Mouse (Mus musculus): Measurements from ENCODE around the gene Syne3. TPM values are rescaled to one million over a fixed set of nuclear protein-coding genes. Genes with fewer than 3 reads are reported as not detected.
A peak's percentile ranks its signal among the peaks of the same experiment; 100 is the strongest.

The Syne3 gene
- polyA plus RNA-seq (2014; fragmentation: Nextera tagmentation; extraction: Ambion mirVana), result 0.20 and 0.31 TPM in 2 replicates

DNA sequence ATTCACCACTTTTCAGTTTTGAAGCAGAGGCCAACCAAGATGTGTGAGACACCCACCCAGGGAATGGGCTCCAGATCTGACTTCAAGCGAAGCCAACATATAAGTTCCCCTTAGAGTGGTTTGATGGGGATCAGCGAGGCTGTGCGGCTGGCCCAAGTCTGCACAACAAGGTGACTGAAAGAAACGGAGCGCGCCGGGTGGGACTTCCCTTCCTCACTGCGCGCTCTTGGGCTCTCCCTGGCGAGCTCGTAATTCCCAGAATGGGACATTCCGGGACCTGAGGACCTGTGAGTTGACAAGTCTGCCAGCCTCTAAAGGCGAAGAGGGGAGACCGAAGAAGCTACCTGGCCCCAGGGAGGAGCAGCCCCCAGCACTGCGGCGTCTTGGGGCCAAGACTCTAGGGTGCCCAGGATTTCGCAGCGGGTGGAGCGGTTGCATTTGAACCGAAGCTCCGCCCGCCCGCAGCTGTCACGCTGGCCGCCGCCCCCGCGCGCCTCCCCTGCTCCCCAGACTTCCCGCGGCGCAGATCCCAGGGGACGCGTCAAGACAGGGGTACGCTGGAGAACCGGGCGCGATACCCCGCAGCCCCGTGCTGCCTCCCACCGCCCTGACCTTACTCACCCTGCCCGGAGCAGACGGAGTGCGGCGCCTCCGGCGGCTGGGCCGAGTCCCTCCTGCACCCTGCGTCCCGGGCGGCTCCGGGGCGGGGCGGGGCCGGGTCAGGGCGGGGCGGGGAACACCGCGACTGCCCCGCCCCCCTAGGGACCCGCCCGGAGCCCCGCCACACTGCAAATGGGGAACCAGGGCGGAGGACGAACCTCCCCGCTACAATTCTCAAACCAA, at the start of gene Syne3:
Gene Syne3 (minus strand): TSS at position 440 of the 843 bp plus-strand sequence.
- Histone ChIP-seq H3K9me3 (ENCODE audit: control insufficient read depth, low read length) (no peaks in the 10 kb centered on the region), H3K4me3 (ENCODE audit: low read depth, low read length) (peak within 1 kb of the TSS; percentile 62), H3K27me3 (ENCODE audit: control insufficient read depth, insufficient read depth, low read length) (peaks cover 20% of the 10 kb centered on the region), H3K36me3 (ENCODE audit: control insufficient read depth, insufficient read depth, low read length) (no peaks in the 10 kb centered on the region), H3K4me1 (ENCODE audit: control insufficient read depth, insufficient read depth, low read length) (peaks cover 17% of the 10 kb centered on the region), H3K9ac (ENCODE audit: low read length) (peak within 1 kb of the TSS; percentile 22), H3K27ac (replicated peaks; ENCODE audit: low read depth, low read length) (no peak within 1 kb of the TSS), H3K4me2 (ENCODE audit: low read depth, severe bottlenecking) (peak within 1 kb of the TSS; percentile 100)
- under 1% methylated on average over 62 of the region's 66 CpGs for WGBS
- peak; percentile 54 for ATAC-seq (ENCODE audit: insufficient number of reproducible peaks, low FRiP score, low TSS enrichment, low read depth)
- peak; percentile 59 for DNase-seq (ENCODE audit: low spot score)

DNA sequence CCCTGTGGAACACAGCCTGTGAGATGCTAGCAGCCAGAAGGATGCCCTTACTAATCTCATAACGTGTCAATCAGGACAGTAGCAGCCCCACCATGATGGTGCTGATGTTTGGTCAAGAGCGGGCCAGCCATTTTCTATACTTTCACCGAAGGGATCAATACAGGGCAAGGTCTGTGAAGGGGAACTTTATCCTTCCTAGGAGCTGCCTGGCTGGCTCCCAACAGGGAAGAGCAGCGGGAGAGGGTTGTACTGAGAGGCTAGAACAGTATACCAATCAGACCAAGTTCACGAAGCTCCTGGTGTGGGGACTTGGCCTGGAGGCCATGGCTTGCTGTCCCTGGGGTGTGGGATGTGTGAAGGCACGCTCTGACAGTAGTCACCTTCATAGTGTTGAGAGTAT, 45.7 kb upstream of the Syne3 start:
- 92% methylated on average over 6 of the region's 6 CpGs for WGBS

DNA sequence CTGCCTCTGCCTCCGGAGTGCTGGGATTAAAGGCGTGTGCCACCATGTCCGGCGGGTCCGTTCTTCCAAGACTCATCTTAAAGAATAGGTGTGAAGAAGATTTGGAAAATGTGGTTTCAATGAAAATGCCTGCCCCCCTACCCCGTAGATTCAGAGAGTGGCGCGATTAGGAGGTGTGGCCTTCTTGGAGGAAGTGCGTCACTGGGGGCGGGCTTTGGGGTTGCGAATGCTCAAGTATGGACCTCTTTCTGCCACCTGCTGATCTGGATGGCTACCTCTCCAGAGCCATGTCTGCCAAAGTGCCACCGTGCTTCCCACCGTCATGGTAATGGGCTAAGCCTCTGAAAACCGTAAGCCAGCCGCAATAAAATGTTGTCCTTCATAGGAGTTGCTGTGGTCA, 44.4 kb upstream of the Syne3 start:
- 91% methylated on average over 15 of the region's 15 CpGs for WGBS
- Histone ChIP-seq H3K27me3 (ENCODE audit: control insufficient read depth, insufficient read depth, low read length) (no peaks in the 10 kb centered on the region), H3K36me3 (ENCODE audit: control insufficient read depth, insufficient read depth, low read length) (no peaks in the 10 kb centered on the region), H3K4me2 (ENCODE audit: low read depth, severe bottlenecking) (no peak overlapping the region), H3K4me3 (ENCODE audit: low read depth, low read length) (no peak overlapping the region), H3K9me3 (ENCODE audit: control insufficient read depth, low read length) (no peaks in the 10 kb centered on the region), H3K27ac (replicated peaks; ENCODE audit: low read depth, low read length) (no peak overlapping the region), H3K4me1 (ENCODE audit: control insufficient read depth, insufficient read depth, low read length) (no peaks in the 10 kb centered on the region), H3K9ac (ENCODE audit: low read length) (no peak overlapping the region)
- DNase-seq (ENCODE audit: low spot score) (no peak), ATAC-seq (ENCODE audit: insufficient number of reproducible peaks, low FRiP score, low TSS enrichment, low read depth) (no peak)

More for the DNA sequence above, 45.7 kb upstream of the Syne3 start:
- no peaks in the 10 kb centered on the region for H3K27me3 ChIP-seq (ENCODE audit: control insufficient read depth, insufficient read depth, low read length)
- H3K4me1 ChIP-seq (ENCODE audit: control insufficient read depth, insufficient read depth, low read length), result no peaks in the 10 kb centered on the region
- no peak overlapping the region for H3K9ac ChIP-seq (ENCODE audit: low read length)
- no peaks in the 10 kb centered on the region for H3K36me3 ChIP-seq (ENCODE audit: control insufficient read depth, insufficient read depth, low read length)
- no peaks in the 10 kb centered on the region for H3K9me3 ChIP-seq (ENCODE audit: control insufficient read depth, low read length)
- H3K4me3 ChIP-seq (ENCODE audit: low read depth, low read length), result no peak overlapping the region
- no peak overlapping the region for H3K27ac ChIP-seq (replicated peaks; ENCODE audit: low read depth, low read length)
- ATAC-seq (ENCODE audit: insufficient number of reproducible peaks, low FRiP score, low TSS enrichment, low read depth), result no peak
- DNase-seq (ENCODE audit: low spot score), result no peak
- no peak overlapping the region for H3K4me2 ChIP-seq (ENCODE audit: low read depth, severe bottlenecking)

DNA sequence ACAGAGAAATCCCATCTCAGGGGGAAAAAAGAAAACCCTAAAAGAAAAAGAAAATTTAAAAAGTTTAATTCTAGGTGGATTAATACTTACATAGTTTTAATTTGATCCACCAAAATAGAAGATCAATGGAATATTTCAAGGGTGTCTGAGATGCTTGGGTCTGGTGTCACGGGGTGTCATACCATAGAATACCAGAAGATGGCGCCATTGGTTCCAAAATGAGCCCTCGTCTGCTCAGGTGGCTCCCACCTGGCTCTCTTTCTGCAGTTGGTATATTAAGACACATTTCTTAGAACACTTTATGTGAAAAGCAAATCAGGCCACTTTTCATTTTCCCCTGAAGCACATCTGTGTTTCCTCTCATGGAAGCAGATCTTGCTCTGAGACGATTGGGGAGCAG, 41.3 kb upstream of the Syne3 start:
- H3K9me3 ChIP-seq (ENCODE audit: control insufficient read depth, low read length), result no peaks in the 10 kb centered on the region
- H3K9ac ChIP-seq (ENCODE audit: low read length), result no peak overlapping the region
- DNase-seq (ENCODE audit: low spot score), result peak; percentile 84
- H3K4me2 ChIP-seq (ENCODE audit: low read depth, severe bottlenecking), result no peak overlapping the region
- ATAC-seq (ENCODE audit: insufficient number of reproducible peaks, low FRiP score, low TSS enrichment, low read depth), result no peak
- no peak overlapping the region for H3K4me3 ChIP-seq (ENCODE audit: low read depth, low read length)
- no peaks in the 10 kb centered on the region for H3K36me3 ChIP-seq (ENCODE audit: control insufficient read depth, insufficient read depth, low read length)
- no peak overlapping the region for H3K27ac ChIP-seq (replicated peaks; ENCODE audit: low read depth, low read length)
- H3K4me1 ChIP-seq (ENCODE audit: control insufficient read depth, insufficient read depth, low read length), result no peaks in the 10 kb centered on the region
- 14% methylated on average over 4 of the region's 4 CpGs for WGBS
- no peaks in the 10 kb centered on the region for H3K27me3 ChIP-seq (ENCODE audit: control insufficient read depth, insufficient read depth, low read length)

DNA sequence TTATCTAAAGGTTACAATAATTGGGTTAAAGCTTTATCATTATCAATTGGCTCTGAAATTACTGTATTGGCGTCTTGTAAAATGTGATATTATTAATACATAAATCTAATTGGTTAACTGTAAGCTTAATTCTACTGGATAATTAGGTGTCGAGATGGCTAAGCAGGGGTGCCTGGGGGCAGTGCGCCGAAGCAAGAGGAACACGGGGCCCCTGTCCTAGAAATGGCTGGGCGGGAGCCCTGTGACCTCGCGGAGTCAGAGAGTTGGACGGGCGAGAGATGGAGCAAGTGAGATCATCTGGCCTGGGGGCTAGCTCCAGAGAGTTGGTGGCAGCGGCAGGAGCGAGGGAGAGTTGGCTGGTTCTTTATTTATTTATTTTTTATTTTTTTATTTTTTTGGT, 40.2 kb upstream of the Syne3 start:
- Histone ChIP-seq H3K4me3 (ENCODE audit: low read depth, low read length) (no peak overlapping the region), H3K4me2 (ENCODE audit: low read depth, severe bottlenecking) (no peak overlapping the region), H3K9me3 (ENCODE audit: control insufficient read depth, low read length) (no peaks in the 10 kb centered on the region), H3K27me3 (ENCODE audit: control insufficient read depth, insufficient read depth, low read length) (no peaks in the 10 kb centered on the region), H3K27ac (replicated peaks; ENCODE audit: low read depth, low read length) (no peak overlapping the region), H3K36me3 (ENCODE audit: control insufficient read depth, insufficient read depth, low read length) (no peaks in the 10 kb centered on the region), H3K4me1 (ENCODE audit: control insufficient read depth, insufficient read depth, low read length) (no peaks in the 10 kb centered on the region), H3K9ac (ENCODE audit: low read length) (no peak overlapping the region)
- 74% methylated on average over 12 of the region's 12 CpGs for WGBS
- ATAC-seq (ENCODE audit: insufficient number of reproducible peaks, low FRiP score, low TSS enrichment, low read depth) (no peak), DNase-seq (ENCODE audit: low spot score) (no peak)

DNA sequence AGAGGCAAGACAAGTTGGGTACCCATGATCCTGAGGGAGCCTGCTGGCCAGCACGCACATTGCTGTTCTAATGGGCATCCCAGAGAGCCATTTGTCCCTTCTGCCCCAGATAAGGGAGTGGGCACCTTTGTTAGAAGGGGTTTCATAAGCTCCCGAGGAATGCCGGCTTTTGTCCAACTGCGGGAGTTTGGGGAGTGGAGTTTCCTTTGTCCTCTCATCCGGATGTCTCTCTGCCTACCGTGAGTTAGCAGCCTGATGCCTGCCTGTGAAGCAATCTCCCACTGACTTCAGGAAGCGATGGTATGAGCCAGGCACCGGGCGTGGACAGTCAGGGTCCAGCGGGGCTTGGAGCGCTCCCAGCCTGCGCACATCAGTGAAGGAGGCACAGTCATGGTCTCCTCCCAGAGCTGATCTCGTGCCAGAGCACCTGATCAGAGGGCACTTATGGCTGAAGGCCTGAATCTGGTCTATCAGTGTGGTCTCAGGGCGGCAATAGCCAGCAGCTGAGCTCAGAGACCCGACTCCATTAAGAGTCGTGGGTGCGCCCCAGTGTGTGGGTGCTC, 38.8 kb upstream of the Syne3 start:
- H3K4me1 ChIP-seq (ENCODE audit: control insufficient read depth, insufficient read depth, low read length), result no peaks in the 10 kb centered on the region
- DNase-seq (ENCODE audit: low spot score) (no peak), ATAC-seq (ENCODE audit: insufficient number of reproducible peaks, low FRiP score, low TSS enrichment, low read depth) (no peak)
- no peak overlapping the region for H3K4me3 ChIP-seq (ENCODE audit: low read depth, low read length)
- H3K27me3 ChIP-seq (ENCODE audit: control insufficient read depth, insufficient read depth, low read length), result no peaks in the 10 kb centered on the region
- no peaks in the 10 kb centered on the region for H3K9me3 ChIP-seq (ENCODE audit: control insufficient read depth, low read length)
- no peak overlapping the region for H3K9ac ChIP-seq (ENCODE audit: low read length)
- no peak overlapping the region for H3K4me2 ChIP-seq (ENCODE audit: low read depth, severe bottlenecking)
- 85% methylated on average over 17 of the region's 17 CpGs for WGBS
- H3K36me3 ChIP-seq (ENCODE audit: control insufficient read depth, insufficient read depth, low read length), result no peaks in the 10 kb centered on the region
- no peak overlapping the region for H3K27ac ChIP-seq (replicated peaks; ENCODE audit: low read depth, low read length)

DNA sequence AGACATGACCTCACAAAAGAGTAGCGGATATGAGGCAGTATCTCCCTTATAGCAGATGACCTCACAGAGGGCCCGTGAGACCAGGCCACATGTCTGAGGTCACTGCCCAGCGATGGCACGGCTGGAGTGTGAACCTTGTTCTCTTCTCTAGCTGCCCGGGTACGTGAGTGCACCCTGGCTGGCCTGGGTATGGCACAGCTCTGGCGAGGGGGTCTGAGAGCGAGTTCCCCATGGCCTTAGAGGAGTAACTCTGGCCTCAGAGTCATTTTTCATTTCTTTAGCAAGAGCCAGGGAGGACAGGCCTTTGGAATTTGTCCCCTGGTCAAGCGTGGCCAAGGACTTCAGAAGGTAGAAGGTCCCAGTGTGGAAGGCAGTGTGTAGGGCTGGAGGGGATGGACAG, 35.2 kb upstream of the Syne3 start:
- ATAC-seq (ENCODE audit: insufficient number of reproducible peaks, low FRiP score, low TSS enrichment, low read depth), result no peak
- Histone ChIP-seq H3K27ac (replicated peaks; ENCODE audit: low read depth, low read length) (no peak overlapping the region), H3K9ac (ENCODE audit: low read length) (no peak overlapping the region), H3K27me3 (ENCODE audit: control insufficient read depth, insufficient read depth, low read length) (no peaks in the 10 kb centered on the region), H3K4me2 (ENCODE audit: low read depth, severe bottlenecking) (no peak overlapping the region), H3K36me3 (ENCODE audit: control insufficient read depth, insufficient read depth, low read length) (peaks cover 14% of the 10 kb centered on the region), H3K4me1 (ENCODE audit: control insufficient read depth, insufficient read depth, low read length) (no peaks in the 10 kb centered on the region), H3K4me3 (ENCODE audit: low read depth, low read length) (no peak overlapping the region), H3K9me3 (ENCODE audit: control insufficient read depth, low read length) (no peaks in the 10 kb centered on the region)
- no peak for DNase-seq (ENCODE audit: low spot score)
- WGBS, result 91% methylated on average over 9 of the region's 9 CpGs

DNA sequence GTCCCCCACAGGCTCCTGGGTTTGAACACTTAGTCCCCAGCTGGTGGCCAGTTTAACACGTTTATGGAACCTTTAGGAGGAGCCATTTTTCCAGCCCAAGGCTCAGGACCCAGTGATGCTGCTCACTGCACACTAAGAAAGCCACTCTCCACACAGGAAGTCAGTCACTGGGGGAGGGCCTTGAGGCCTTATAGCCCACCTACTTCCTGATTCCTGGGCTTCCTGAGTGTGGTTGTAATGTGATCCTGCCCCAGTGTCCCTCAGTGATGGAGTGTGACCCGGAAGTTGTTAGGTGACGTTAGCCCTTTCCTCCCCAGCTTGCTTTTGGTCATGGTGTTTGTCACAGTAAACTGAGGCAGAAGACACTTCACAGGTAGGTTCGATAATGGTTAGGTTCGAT, 33.5 kb upstream of the Syne3 start:
- ATAC-seq (ENCODE audit: insufficient number of reproducible peaks, low FRiP score, low TSS enrichment, low read depth) (no peak), DNase-seq (ENCODE audit: low spot score) (no peak)
- Histone ChIP-seq H3K27ac (replicated peaks; ENCODE audit: low read depth, low read length) (no peak overlapping the region), H3K4me3 (ENCODE audit: low read depth, low read length) (no peak overlapping the region), H3K9me3 (ENCODE audit: control insufficient read depth, low read length) (no peaks in the 10 kb centered on the region), H3K4me1 (ENCODE audit: control insufficient read depth, insufficient read depth, low read length) (no peaks in the 10 kb centered on the region), H3K27me3 (ENCODE audit: control insufficient read depth, insufficient read depth, low read length) (no peaks in the 10 kb centered on the region), H3K4me2 (ENCODE audit: low read depth, severe bottlenecking) (no peak overlapping the region), H3K9ac (ENCODE audit: low read length) (no peak overlapping the region), H3K36me3 (ENCODE audit: control insufficient read depth, insufficient read depth, low read length) (peaks cover 14% of the 10 kb centered on the region)
- WGBS, result 82% methylated on average over 5 of the region's 5 CpGs
